Mouse (Mus musculus): ENCODE data around the gene Olfr828.

Gene Olfr828

GRCm38 (mm10) chr9:18819426-18819825 lies at the start of gene Olfr828:
TSS of gene Olfr828 (minus strand) at chr9:18819526.
- DNase-seq = no peak

GRCm38 (mm10) chr9:18854633-18855032 lies 35.3 kb upstream of the Olfr828 start, which contains the start of gene Olfr829:
TSS of gene Olfr829 (plus strand) at chr9:18854933.
- DNase-seq = no peak

GRCm38 (mm10) chr9:18785316-18785715 lies 34.0 kb downstream of the Olfr828 start:
- no peak for DNase-seq

GRCm38 (mm10) chr9:18779476-18779875 lies 39.9 kb downstream of the Olfr828 start:
- DNase-seq = no peak

- no peak for DNase-seq
These were observed 40.3 kb downstream of the Olfr828 start for GRCm38 (mm10) chr9:18778981-18779380.

Measured in thymus, postnatal 14 days (tissue).